Mouse (Mus musculus) lung, postnatal 0 days (tissue): ENCODE results near the gene Dpp6.

Source experiments
- CTCF ChIP-seq: IDR thresholded peaks from 2 replicates; pipeline ENCODE4 v1.5.1; 2016; ENCODE audit warnings: antibody characterized with exemption, mild to moderate bottlenecking
- EP300 ChIP-seq: IDR thresholded peaks from 2 replicates; pipeline ENCODE4 v1.6.1; 2016; ENCODE audit warnings: antibody characterized with exemption, mild to moderate bottlenecking, control low read depth

DNA sequence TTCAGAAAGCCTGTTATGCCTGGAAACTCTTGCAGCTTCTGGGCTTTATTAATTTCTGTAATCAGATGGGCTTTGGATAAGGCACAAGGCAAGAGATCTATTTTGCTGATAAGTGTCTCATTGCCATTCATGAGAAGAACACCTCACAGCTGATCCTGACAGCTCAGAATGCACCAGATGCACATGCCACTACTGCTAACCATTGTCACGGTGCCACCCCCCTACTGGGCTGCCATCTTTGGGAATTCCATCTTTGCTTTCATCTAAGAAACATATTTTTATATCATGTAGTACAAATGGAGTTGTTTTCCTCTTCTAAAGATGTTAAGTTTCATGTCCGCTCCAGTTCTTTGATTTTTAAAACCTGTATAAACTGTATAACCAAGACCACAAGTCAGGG is 664.7 kb downstream of the Dpp6 start:
- no peak for TF ChIP-seq CTCF
- TF ChIP-seq EP300 = no peak
